Mouse (Mus musculus) stomach, postnatal 0 days (tissue): Measurements from ENCODE around the gene Tle2.

Experiments
- CTCF ChIP-seq: IDR thresholded peaks from 2 replicates; pipeline ENCODE4 v1.5.1; 2016; ENCODE audit warnings: antibody characterized with exemption, low read depth, mild to moderate bottlenecking, moderate library complexity
- EP300 ChIP-seq: optimal IDR thresholded peaks from 2 replicates; pipeline ENCODE3; 2016; ENCODE audit warnings: antibody characterized with exemption

GRCm38 (mm10) chr10:81541363-81541762, 33.0 kb upstream of the Tle2 start:
- TF ChIP-seq CTCF = no peak
- TF ChIP-seq EP300 = no peak
